In the genomic region with DNA sequence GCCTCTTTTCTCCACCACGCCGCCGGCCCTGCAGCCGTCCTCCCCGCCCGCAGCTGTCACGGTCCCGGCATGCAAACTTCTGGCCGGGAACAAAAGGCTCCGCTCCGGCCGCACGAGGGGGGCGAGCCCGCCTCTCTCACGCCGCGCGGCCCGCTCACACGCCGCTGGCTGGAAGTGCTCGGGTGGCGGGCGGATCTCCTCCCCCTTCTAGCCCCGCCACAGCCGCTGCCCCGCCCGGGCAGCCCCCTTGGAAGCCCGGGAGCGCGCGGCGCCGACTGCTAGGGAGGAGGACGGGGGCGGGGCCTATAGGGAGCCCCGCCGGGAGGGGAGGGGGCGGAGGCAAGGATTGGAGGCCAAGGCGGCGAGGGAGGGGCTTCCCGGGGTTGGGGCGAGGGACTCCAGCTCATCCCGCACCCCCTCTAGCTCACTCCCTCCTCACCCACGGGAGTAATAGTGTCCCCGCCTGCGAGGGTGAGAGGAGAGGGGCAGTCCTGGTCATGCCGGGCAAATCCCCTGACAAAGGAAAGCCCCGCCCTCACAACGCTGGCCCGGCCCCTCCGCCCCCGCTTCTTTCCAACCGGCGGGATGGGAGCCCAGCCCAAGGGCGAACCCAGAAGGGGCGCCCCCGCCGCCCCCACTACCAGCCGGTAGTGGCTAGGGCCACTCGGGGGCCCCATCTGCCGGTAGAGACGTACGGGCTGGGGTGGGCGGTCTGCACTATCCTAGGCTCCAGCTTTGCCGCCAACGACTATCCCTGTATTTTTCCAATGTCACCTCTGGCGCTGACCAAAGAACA, we compare ENCODE assay signal across 8 mouse cellular contexts.
DNase-seq lines count a peak whose midpoint lies in the region; ATAC-seq and TF ChIP-seq lines count a peak whose summit lies in the region.

No protein-coding gene starts in this region.

- no peaks in the 10 kb centered on the region; the same call in 1 of the 2 replicates for H3K36me3 ChIP-seq in ES-E14 (ENCODE audit: control insufficient read depth, insufficient read depth, low read length, poor library complexity, severe bottlenecking)
- no peaks in the 10 kb centered on the region for H3K36me3 ChIP-seq in forebrain, embryonic 15.5 days
- no peaks in the 10 kb centered on the region for H3K36me3 ChIP-seq in neural tube, embryonic 15.5 days

- WGBS in forebrain, embryonic 15.5 days = 0% methylated on average over 54 of the region's 69 CpGs
- WGBS in neural tube, embryonic 15.5 days = under 1% methylated on average over 66 of the region's 69 CpGs

- intact Hi-C loops in heart, postnatal 25 days (cut with DNase I) = loop anchor here (2.0 to 5.0 kb wide), 2 partner anchors 15 to 35 kb away; no protein-coding TSS in a partner anchor

- in situ Hi-C loops in ES-E14 (cut with MboI; ENCODE audit: low sequenced_read_pairs in 2 of 2, unreplicated experiment in 2 of 2) = no loop called here

- H3K4me3 ChIP-seq in ES-E14 (ENCODE audit: insufficient read depth in 1 of 2, low read depth in 1 of 2, low read length in 2 of 2, poor library complexity in 1 of 2, severe bottlenecking in 1 of 2) = peak overlapping the region; percentile 96 to 97
- H3K4me3 ChIP-seq in forebrain, embryonic 15.5 days = peak overlapping the region; percentile 63
- peak overlapping the region; percentile 69 for H3K4me3 ChIP-seq in neural tube, embryonic 15.5 days (replicated peaks)

- H3K27ac ChIP-seq in ES-E14 (ENCODE audit: insufficient read depth, low read depth, low read length, poor library complexity, severe bottlenecking) = peak overlapping the region; percentile 16; the same call in 1 of the 2 replicates
- peak overlapping the region; percentile 86 for H3K27ac ChIP-seq in forebrain, embryonic 15.5 days (replicated peaks)
- peak overlapping the region; percentile 89 for H3K27ac ChIP-seq in neural tube, embryonic 15.5 days (replicated peaks)

- H3K4me2 ChIP-seq in forebrain, embryonic 15.5 days (replicated peaks) = peak overlapping the region; percentile 80
- H3K4me2 ChIP-seq in neural tube, embryonic 15.5 days = peak overlapping the region; percentile 93

- H3K9ac ChIP-seq in ES-E14 (ENCODE audit: insufficient read depth, low read depth, low read length, poor library complexity, severe bottlenecking) = peak overlapping the region; percentile 82
- H3K9ac ChIP-seq in forebrain, embryonic 15.5 days (replicated peaks) = peak overlapping the region; percentile 62
- peak overlapping the region; percentile 69 for H3K9ac ChIP-seq in neural tube, embryonic 15.5 days (replicated peaks)

- H3K27me3 ChIP-seq in forebrain, embryonic 15.5 days = no peaks in the 10 kb centered on the region
- no peaks in the 10 kb centered on the region for H3K27me3 ChIP-seq in neural tube, embryonic 15.5 days (replicated peaks)

- ATAC-seq in forebrain, embryonic 15.5 days (replicated peaks) = peak; percentile 93
- peak; percentile 94 for ATAC-seq in neural tube, embryonic 15.5 days (ENCODE audit: low FRiP score)

- peak; percentile 88 for DNase-seq in ES-E14 (ENCODE audit: low read depth, low spot score)
- DNase-seq in cerebellum, adult 11 months = peak; percentile 44
- DNase-seq in heart, postnatal 25 days (ENCODE audit: low spot score) = peak; percentile 89
- DNase-seq in layer of hippocampus, adult 18-20 months (ENCODE audit: low spot score in 2 of 2) = peak; percentile 76 to 80
- DNase-seq in lung, adult 18-20 months = peak; percentile 87 to 92
- peak; percentile 90 for DNase-seq in testis, postnatal 14 days (ENCODE audit: low spot score)

- peaks cover 0 to 8% of the 10 kb centered on the region in 2 experiments; a peak in 3 of 4 replicates for H3K4me1 ChIP-seq in ES-E14 (ENCODE audit: control insufficient read depth in 2 of 2, insufficient read depth in 2 of 2, low read length in 2 of 2, poor library complexity in 1 of 2)
- H3K4me1 ChIP-seq in forebrain, embryonic 15.5 days = peaks cover 47% of the 10 kb centered on the region
- peaks cover 53% of the 10 kb centered on the region for H3K4me1 ChIP-seq in neural tube, embryonic 15.5 days

- H3K9me3 ChIP-seq in ES-E14 (ENCODE audit: control insufficient read depth, insufficient read depth, low read depth, low read length) = no peaks in the 10 kb centered on the region
- H3K9me3 ChIP-seq in forebrain, embryonic 15.5 days = no peaks in the 10 kb centered on the region
- no peaks in the 10 kb centered on the region for H3K9me3 ChIP-seq in neural tube, embryonic 15.5 days (replicated peaks)

TF ChIP-seq in ES-E14, 5 proteins besides CTCF, POLR2A, EP300 and RAD21:
- no peak for TF ChIP-seq ZNF384 (IDR thresholded peaks at IDR 0.05; ENCODE audit: low read depth, low read length)
- TF ChIP-seq HCFC1 (IDR thresholded peaks at IDR 0.05; ENCODE audit: borderline replicate concordance, insufficient read depth, low read length) = no peak
- no peak for TF ChIP-seq ZC3H11A (IDR thresholded peaks at IDR 0.05; ENCODE audit: borderline replicate concordance, low read depth, low read length)
- no peak for TF ChIP-seq CHD2 (IDR thresholded peaks at IDR 0.05; ENCODE audit: low read depth, low read length)
- TF ChIP-seq MAFK (IDR thresholded peaks at IDR 0.05; ENCODE audit: insufficient read depth, low read depth, low read length) = no peak

Comparison
In these comparisons a context has a peak if more than half of its experiments do, and no peak if none do; other contexts are left out.
1. Peak in every context shown above with its lines: DNase-seq, ATAC-seq, H3K4me3 ChIP-seq and H3K27ac ChIP-seq.
2. H3K27ac ChIP-seq: peak in every context shown above with its lines; median percentile 89 in neural tube, embryonic 15.5 days; 86 in forebrain, embryonic 15.5 days; 16 in ES-E14.